Mouse (Mus musculus) myocyte (in vitro differentiated cells): ENCODE results near the gene Atl2. TPM values are rescaled to one million over a fixed set of nuclear protein-coding genes. Genes with fewer than 3 reads are reported as not detected.
A peak's percentile ranks its signal among the peaks of the same experiment; 100 is the strongest.

Experiments used
- H3K27me3 ChIP-seq: one replicate; pipeline ENCODE4 v1.6.1; 2011; ENCODE audit not compliant: control insufficient read depth, insufficient read depth, insufficient read length
- H3K36me3 ChIP-seq: one replicate; pipeline ENCODE4 v1.6.1; 2011; ENCODE audit not compliant: control insufficient read depth, insufficient read depth
- H3K4me2 ChIP-seq: one replicate; pipeline ENCODE4 v1.6.1; 2011; ENCODE audit warnings: low read depth, control low read depth
- H3K4me3 ChIP-seq: one replicate; pipeline ENCODE4 v1.5.1; 2011; ENCODE audit warnings: mild to moderate bottlenecking, control low read depth, moderate library complexity
- H3K79me2 ChIP-seq: one replicate; pipeline ENCODE4 v1.6.1; 2011; ENCODE audit not compliant: control insufficient read depth, insufficient read depth
- H3ac ChIP-seq: one replicate; pipeline ENCODE4 v1.6.1; 2011; ENCODE audit not compliant: control insufficient read depth, insufficient read length
- CEBPB ChIP-seq: IDR thresholded peaks from 2 replicates; pipeline ENCODE4 v1.6.1; 2011; ENCODE audit warnings: mild to moderate bottlenecking, moderate library complexity; ENCODE audit not compliant: poor library complexity, insufficient read depth, severe bottlenecking
- E2F4 ChIP-seq: IDR thresholded peaks from one replicate; pipeline ENCODE4 v1.6.1; 2011; ENCODE audit warnings: mild to moderate bottlenecking, control low read depth, moderate library complexity; ENCODE audit not compliant: insufficient read depth
- MAX ChIP-seq: IDR thresholded peaks from one replicate; pipeline ENCODE4 v1.6.1; 2011; ENCODE audit warnings: low read depth, mild to moderate bottlenecking, control low read depth
- MYOD1 ChIP-seq, 3 experiments: IDR thresholded peaks; one replicate each; pipeline ENCODE4 v1.6.1; 2011; ENCODE audit warnings: control low read depth in 2 of 3, low read depth in 2 of 3, mild to moderate bottlenecking in 2 of 3, moderate library complexity in 1 of 3; ENCODE audit not compliant: insufficient read length in 2 of 3, control insufficient read depth in 1 of 3
- MYOG ChIP-seq, 3 experiments: IDR thresholded peaks; one replicate each; pipeline ENCODE4 v1.6.1; 2011; ENCODE audit warnings: control low read depth in 2 of 3, low read depth in 2 of 3, mild to moderate bottlenecking in 2 of 3; ENCODE audit not compliant: insufficient read length in 2 of 3, control insufficient read depth in 1 of 3, insufficient read depth in 1 of 3
- POLR2A ChIP-seq: IDR thresholded peaks from one replicate; pipeline ENCODE4 v1.6.1; 2011; ENCODE audit warnings: low read depth, mild to moderate bottlenecking, control low read depth, moderate library complexity; ENCODE audit not compliant: insufficient read length
- POLR2AphosphoS2 ChIP-seq: IDR thresholded peaks from one replicate; pipeline ENCODE4 v1.6.1; 2011; ENCODE audit warnings: low read depth, control low read depth; ENCODE audit not compliant: insufficient read length
- REST ChIP-seq: IDR thresholded peaks from one replicate; pipeline ENCODE4 v1.6.1; 2011; ENCODE audit warnings: mild to moderate bottlenecking, control low read depth, moderate library complexity; ENCODE audit not compliant: insufficient read depth, insufficient read length
- SRF ChIP-seq: IDR thresholded peaks from one replicate; pipeline ENCODE4 v1.6.1; 2011; ENCODE audit warnings: low read depth; ENCODE audit not compliant: control insufficient read depth, insufficient read length
- TCF12 ChIP-seq: IDR thresholded peaks from one replicate; pipeline ENCODE4 v1.6.1; 2011; ENCODE audit warnings: mild to moderate bottlenecking, control low read depth; ENCODE audit not compliant: poor library complexity, insufficient read depth, severe bottlenecking
- TCF3 ChIP-seq: IDR thresholded peaks from one replicate; pipeline ENCODE4 v1.6.1; 2011; ENCODE audit warnings: low read depth, control low read depth; ENCODE audit not compliant: insufficient read length
- USF1 ChIP-seq: IDR thresholded peaks from one replicate; pipeline ENCODE4 v1.6.1; 2011; ENCODE audit warnings: low read depth, mild to moderate bottlenecking, control low read depth, moderate library complexity
- polyA plus RNA-seq: library from polyadenylated mRNA; unstranded; fragments of >200 nt; fragmentation: generic; extraction: Trizol; gene quantifications from one replicate; pipeline ENCODE4 v1.2.1, GENCODE M21; 2012; ENCODE audit warnings: missing spikeins

The Atl2 gene
- polyA plus RNA-seq, 1 experiment, result 13.9 TPM

GRCm38 (mm10) chr17:79894971-79895882 is 696 bp downstream of the Atl2 start:
- Histone ChIP-seq H3K4me3 (peak overlapping the region; percentile 54), H3ac (peak overlapping the region; percentile 84), H3K4me2 (peak overlapping the region; percentile 89), H3K36me3 (no peaks in the 10 kb centered on the region), H3K79me2 (peaks cover 50% of the 10 kb centered on the region), H3K27me3 (no peaks in the 10 kb centered on the region)
- TF ChIP-seq CEBPB (no peak), TCF12 (no peak), USF1 (no peak), SRF (no peak), REST (no peak), POLR2AphosphoS2 (peak; percentile 43), E2F4 (no peak), POLR2A (peak; percentile 27), TCF3 (no peak), MAX (no peak), MYOG (IDR thresholded peaks at IDR 0.05; ENCODE audit: control insufficient read depth in 1 of 3, insufficient read depth in 1 of 3, insufficient read length in 2 of 3, low read depth in 2 of 3) (no peak), MYOD1 (IDR thresholded peaks at IDR 0.05; ENCODE audit: control insufficient read depth in 1 of 3, insufficient read length in 2 of 3, low read depth in 2 of 3) (peak in 1 of 3 experiments; percentile 42)

GRCm38 (mm10) chr17:79894054-79894453 is 1.9 kb downstream of the Atl2 start:
- Histone ChIP-seq H3K36me3 (no peaks in the 10 kb centered on the region), H3K4me2 (peak overlapping the region; percentile 89)
- TF ChIP-seq POLR2AphosphoS2 (no peak), MYOD1 (IDR thresholded peaks at IDR 0.05; ENCODE audit: control insufficient read depth in 1 of 3, insufficient read length in 2 of 3, low read depth in 2 of 3) (no peak), USF1 (no peak), MYOG (IDR thresholded peaks at IDR 0.05; ENCODE audit: control insufficient read depth in 1 of 3, insufficient read depth in 1 of 3, insufficient read length in 2 of 3, low read depth in 2 of 3) (no peak)

GRCm38 (mm10) chr17:79891944-79892343 is 4.0 kb downstream of the Atl2 start:
- Histone ChIP-seq H3ac (no peak overlapping the region), H3K4me3 (no peak overlapping the region), H3K79me2 (peaks cover 82% of the 10 kb centered on the region), H3K36me3 (no peaks in the 10 kb centered on the region), H3K27me3 (no peaks in the 10 kb centered on the region), H3K4me2 (no peak overlapping the region)
- no peak for TF ChIP-seq TCF3
- TF ChIP-seq TCF12, result no peak
- no peak for TF ChIP-seq MYOG (IDR thresholded peaks at IDR 0.05; ENCODE audit: control insufficient read depth in 1 of 3, insufficient read depth in 1 of 3, insufficient read length in 2 of 3, low read depth in 2 of 3)
- no peak for TF ChIP-seq REST
- no peak for TF ChIP-seq POLR2A
- no peak for TF ChIP-seq MAX
- no peak for TF ChIP-seq SRF
- no peak for TF ChIP-seq MYOD1 (IDR thresholded peaks at IDR 0.05; ENCODE audit: control insufficient read depth in 1 of 3, insufficient read length in 2 of 3, low read depth in 2 of 3)

More at GRCm38 (mm10) chr17:79894054-79894453, 1.9 kb downstream of the Atl2 start:
- Histone ChIP-seq H3K79me2 (peaks cover 61% of the 10 kb centered on the region), H3K4me3 (peak overlapping the region; percentile 54), H3K27me3 (no peaks in the 10 kb centered on the region), H3ac (no peak overlapping the region)

GRCm38 (mm10) chr17:79887926-79888325 is 8.0 kb downstream of the Atl2 start:
- no peak for TF ChIP-seq MYOD1 (IDR thresholded peaks at IDR 0.05; ENCODE audit: control insufficient read depth in 1 of 3, insufficient read length in 2 of 3, low read depth in 2 of 3)
- no peak for TF ChIP-seq POLR2A
- no peak for TF ChIP-seq E2F4
- no peak for TF ChIP-seq TCF12
- no peak for TF ChIP-seq TCF3
- no peak for TF ChIP-seq MAX
- no peak for TF ChIP-seq POLR2AphosphoS2
- no peak for TF ChIP-seq CEBPB
- no peak for TF ChIP-seq USF1
- TF ChIP-seq SRF, result no peak
- TF ChIP-seq REST, result no peak
- no peak for TF ChIP-seq MYOG (IDR thresholded peaks at IDR 0.05; ENCODE audit: control insufficient read depth in 1 of 3, insufficient read depth in 1 of 3, insufficient read length in 2 of 3, low read depth in 2 of 3)
- Histone ChIP-seq H3K27me3 (no peaks in the 10 kb centered on the region), H3K79me2 (peaks cover 97% of the 10 kb centered on the region), H3K4me3 (no peak overlapping the region), H3ac (no peak overlapping the region), H3K36me3 (no peaks in the 10 kb centered on the region), H3K4me2 (no peak overlapping the region)

- H3K4me2 ChIP-seq, result no peak overlapping the region
- H3K4me3 ChIP-seq, result no peak overlapping the region
- no peaks in the 10 kb centered on the region for H3K27me3 ChIP-seq
- peaks cover 88% of the 10 kb centered on the region for H3K79me2 ChIP-seq
- H3ac ChIP-seq, result no peak overlapping the region
- TF ChIP-seq TCF3 (no peak), MAX (no peak), CEBPB (no peak)
- no peaks in the 10 kb centered on the region for H3K36me3 ChIP-seq
Observed at GRCm38 (mm10) chr17:79883198-79883597, 12.7 kb downstream of the Atl2 start.
